In genomic region chr6:54460915-54461671, GRCm38 (mm10) we compare ENCODE assay signal across 10 mouse cellular contexts. TPM values are rescaled to one million over a fixed set of nuclear protein-coding genes. Genes with fewer than 3 reads are reported as not detected.
DNase-seq lines count a peak whose midpoint lies in the region; ATAC-seq lines count a peak whose summit lies in the region.
"Had no signal": no experiment of that assay in that cellular context is flagged by ENCODE, and none has a peak within 500 bp of the region (broad histone marks: within the 10 kb centered on the region; RNA-seq: fewer than 3 reads in every experiment).

No protein-coding gene starts in this region.

- WGBS in kidney, embryonic 16.5 days: 79% methylated on average over 13 of the region's 13 CpGs

- DNase-seq in kidney, adult 18-20 months: peak; percentile 49
- DNase-seq in cerebellum, adult 18-20 months: peak; percentile 39 to 60
- DNase-seq in heart, adult 18-20 months: peak; percentile 62 to 67
- peak; percentile 34 to 58 for DNase-seq in layer of hippocampus, postnatal 36 days
- DNase-seq in right cerebral cortex, postnatal 14 days: peak; percentile 63
- no peak for DNase-seq in yolk sac, embryonic 10.5 days (ENCODE audit: low spot score)
- no peak for DNase-seq in thymus, postnatal 14 days

- H3K36me3 ChIP-seq in kidney, embryonic 16.5 days (ENCODE audit: insufficient read depth, low read length): no peaks in the 10 kb centered on the region

- H3K27me3 ChIP-seq in kidney, embryonic 16.5 days (ENCODE audit: insufficient read depth, low read length): no peaks in the 10 kb centered on the region

- no peaks in the 10 kb centered on the region for H3K9me3 ChIP-seq in kidney, embryonic 16.5 days (ENCODE audit: low read length)

- H3K27ac ChIP-seq in kidney, embryonic 16.5 days (ENCODE audit: low read length): no peak overlapping the region

- no peaks in the 10 kb centered on the region for H3K4me1 ChIP-seq in kidney, embryonic 16.5 days (ENCODE audit: insufficient read depth, low read length)

- H3K4me3 ChIP-seq in kidney, embryonic 16.5 days (ENCODE audit: low read length): no peak overlapping the region
- H3K4me3 ChIP-seq: erythroblast, embryonic 14.5 days had no signal

- no peak overlapping the region for H3K9ac ChIP-seq in kidney, embryonic 16.5 days (replicated peaks; ENCODE audit: low read length)

- no peak for ATAC-seq in kidney, embryonic 16.5 days (ENCODE audit: low FRiP score, low TSS enrichment)

- no peak overlapping the region for H3K4me2 ChIP-seq in kidney, embryonic 16.5 days (replicated peaks; ENCODE audit: low read depth, low read length)

RNA-seq across cellular contexts. Expression of gene Wipf3, which starts 31.7 kb away (rescaled TPM):
- 3.1 and 3.2 TPM in 2 replicates for polyA plus RNA-seq in kidney, embryonic 16.5 days (2015; fragmentation: Nextera tagmentation; extraction: Ambion mirVana)
- 10 to 100 TPM; 28.6 to 32.7 TPM for total RNA-seq in heart, adult 18-20 months (2021)
- 100 to 1,000 TPM; 339 to 403 TPM for total RNA-seq in layer of hippocampus, postnatal 36 days (2021)
- total RNA-seq: MEL had no signal
- polyA plus RNA-seq: erythroblast, embryonic 14.5 days had no signal

Comparison
In these comparisons a context has a peak if more than half of its experiments do, and no peak if none do; other contexts are left out.
1. DNase-seq: peak in kidney, adult 18-20 months (single experiment), cerebellum, adult 18-20 months (2 of 2), heart, adult 18-20 months (2 of 2), layer of hippocampus, postnatal 36 days (2 of 2) and right cerebral cortex, postnatal 14 days (single experiment); none in yolk sac, embryonic 10.5 days (single experiment) and thymus, postnatal 14 days (single experiment).
2. RNA of gene Wipf3, which starts 31.7 kb away (total RNA-seq): 339 to 403 TPM in layer of hippocampus, postnatal 36 days; 28.6 to 32.7 TPM in heart, adult 18-20 months; every median in the first group is over 10 times any median in the second.